Mouse (Mus musculus): ENCODE data around the gene Hfm1. TPM values are rescaled to one million over a fixed set of nuclear protein-coding genes. Genes with fewer than 3 reads are reported as not detected.
A peak's percentile ranks its signal among the peaks of the same experiment; 100 is the strongest.

The Hfm1 gene
- total RNA-seq, 2 experiments from 2014 or later = not detected

- DNase-seq = peak; percentile 20
Measured at GRCm38 (mm10) chr5:106843906-106844305, 82.2 kb downstream of the Hfm1 start.

GRCm38 (mm10) chr5:106833025-106833424 is 93.1 kb downstream of the Hfm1 start:
- no peak for DNase-seq

- no peak for DNase-seq
Measured at GRCm38 (mm10) chr5:106831401-106831800, 94.7 kb downstream of the Hfm1 start.

- DNase-seq = no peak
Measured at GRCm38 (mm10) chr5:106830775-106831174, 95.3 kb downstream of the Hfm1 start.

GRCm38 (mm10) chr5:106826740-106827139 is 99.4 kb downstream of the Hfm1 start:
- no peak for DNase-seq

GRCm38 (mm10) chr5:106826044-106826443 is 100.1 kb downstream of the Hfm1 start:
- no peak for DNase-seq

GRCm38 (mm10) chr5:106825301-106825853 is 100.7 kb downstream of the Hfm1 start:
- no peak for DNase-seq

- no peak for DNase-seq
Measured at GRCm38 (mm10) chr5:106824716-106825115, 101.4 kb downstream of the Hfm1 start.

- DNase-seq = no peak
Measured at GRCm38 (mm10) chr5:106819630-106820029, 106.5 kb downstream of the Hfm1 start.

- no peak for DNase-seq
Measured at GRCm38 (mm10) chr5:106815923-106816654, 110.0 kb downstream of the Hfm1 start.

- no peak for DNase-seq
Measured at GRCm38 (mm10) chr5:106814611-106815010, 111.5 kb downstream of the Hfm1 start.

- DNase-seq = peak; percentile 75
Measured at GRCm38 (mm10) chr5:106803094-106803493, 123.0 kb downstream of the Hfm1 start.

GRCm38 (mm10) chr5:106801886-106802798 is 124.0 kb downstream of the Hfm1 start:
- DNase-seq = peak; percentile 89

GRCm38 (mm10) chr5:106801215-106801863 is 124.8 kb downstream of the Hfm1 start:
- no peak for DNase-seq

GRCm38 (mm10) chr5:106797896-106798295 is 128.2 kb downstream of the Hfm1 start:
- DNase-seq = no peak

GRCm38 (mm10) chr5:106791241-106791572 is 134.9 kb downstream of the Hfm1 start:
- DNase-seq = peak; percentile 10

- DNase-seq = no peak
Measured at GRCm38 (mm10) chr5:106790496-106791240, 135.5 kb downstream of the Hfm1 start.
